Mouse (Mus musculus) forebrain, embryonic 14.5 days (tissue): Measurements from ENCODE around the gene Gm19402. TPM values are rescaled to one million over a fixed set of nuclear protein-coding genes. Genes with fewer than 3 reads are reported as not detected.
"Not testable (repeated sequence)": the region's sequence is repeated elsewhere in the genome, so short reads cannot be mapped to it uniquely, and the experiment has no call there.

Experiments used
- ATAC-seq: fragments of 200-750 bp; cut with Nextera tagmentation; 2 replicates; pipeline ENCODE4 v1.8.0; 2017; ENCODE audit warnings: mild to moderate bottlenecking, moderate library complexity
- DNase-seq: peaks from one replicate; pipeline ENCODE4 v3.0.0-alpha.2; 2015; ENCODE audit warnings: low spot score
- H3K27ac ChIP-seq: fragments of 300-500 bp; sonication (generic); 2 replicates; pipeline ENCODE4 v1.5.1; 2014; ENCODE audit warnings: low read depth, mild to moderate bottlenecking, control low read depth, low read length, moderate library complexity
- H3K27me3 ChIP-seq: fragments of 300-500 bp; sonication (generic); replicated peaks from 2 replicates; pipeline ENCODE4 v1.6.1; 2014; ENCODE audit warnings: low read length, control low read depth, mixed read lengths; ENCODE audit not compliant: control insufficient read depth, insufficient read depth
- H3K36me3 ChIP-seq: fragments of 300-500 bp; sonication (generic); 2 replicates; pipeline ENCODE4 v1.6.1; 2014; ENCODE audit warnings: low read length, control low read depth; ENCODE audit not compliant: control insufficient read depth, insufficient read depth
- H3K4me1 ChIP-seq: fragments of 300-500 bp; sonication (generic); 2 replicates; pipeline ENCODE4 v1.6.1; 2014; ENCODE audit warnings: antibody characterized with exemption, low read length, control low read depth; ENCODE audit not compliant: control insufficient read depth, insufficient read depth
- H3K4me2 ChIP-seq: fragments of 300-500 bp; sonication (generic); 2 replicates; pipeline ENCODE4 v1.6.1; 2014; ENCODE audit warnings: mild to moderate bottlenecking, control low read depth, low read length
- H3K4me3 ChIP-seq: fragments of 300-500 bp; sonication (generic); 2 replicates; pipeline ENCODE4 v1.5.1; 2014; ENCODE audit warnings: low read depth, low read length, control low read depth
- H3K9ac ChIP-seq: fragments of 300-500 bp; sonication (generic); 2 replicates; pipeline ENCODE4 v1.6.1; 2014; ENCODE audit warnings: mild to moderate bottlenecking, low read length, control low read depth, moderate library complexity
- H3K9me3 ChIP-seq: fragments of 300-500 bp; sonication (generic); replicated peaks from 2 replicates; pipeline ENCODE4 v1.6.1; 2016; ENCODE audit warnings: low read length, control low read depth, mixed read lengths; ENCODE audit not compliant: control insufficient read depth
- WGBS: fragments of 180-500 bp; shearing (Covaris S2); extraction: QIAGEN DNeasy Blood & Tissue Kit; methylation state at CpG from one replicate; pipeline ENCODE4 v1.1.7; 2014; 5-methylcytosine and 5-hydroxymethylcytosine counted together
- polyA plus RNA-seq: library from polyadenylated mRNA; unstranded; fragments of >200 nt; fragmentation: Nextera tagmentation; extraction: Ambion mirVana; gene quantifications from 2 replicates; pipeline ENCODE4 v1.2.1, GENCODE M21; 2014

Gene Gm19402
- polyA plus RNA-seq, result not detected in 2 replicates

GRCm38 (mm10) chr10:77690356-77690807, at the start of gene Gm19402:
Gene Gm19402, minus strand, starts transcription at chr10:77690757.
- not testable (repeated sequence) for H3K9me3 ChIP-seq, ATAC-seq, H3K27me3 ChIP-seq, H3K9ac ChIP-seq, H3K27ac ChIP-seq, H3K4me1 ChIP-seq, H3K36me3 ChIP-seq, DNase-seq, H3K4me3 ChIP-seq, H3K4me2 ChIP-seq
- 63% methylated on average over 3 of the region's 3 CpGs for WGBS

GRCm38 (mm10) chr10:77738929-77739328, 48.4 kb upstream of the Gm19402 start:
- no peak overlapping the region for H3K27ac ChIP-seq
- WGBS, result 91% methylated on average over 4 of the region's 4 CpGs
- DNase-seq, result no peak

GRCm38 (mm10) chr10:77735928-77736327, 45.4 kb upstream of the Gm19402 start:
- Histone ChIP-seq H3K4me2 (no peak overlapping the region), H3K9ac (no peak overlapping the region), H3K27ac (no peak overlapping the region), H3K4me3 (no peak overlapping the region), H3K27me3 (no peaks in the 10 kb centered on the region), H3K36me3 (no peaks in the 10 kb centered on the region), H3K9me3 (no peaks in the 10 kb centered on the region), H3K4me1 (no peaks in the 10 kb centered on the region)
- ATAC-seq (no peak), DNase-seq (no peak)
- WGBS, result 94% methylated on average over 1 of the region's 1 CpGs

More at GRCm38 (mm10) chr10:77738929-77739328, 48.4 kb upstream of the Gm19402 start:
- ATAC-seq, result no peak
- Histone ChIP-seq H3K9me3 (no peaks in the 10 kb centered on the region), H3K4me2 (no peak overlapping the region), H3K36me3 (no peaks in the 10 kb centered on the region), H3K27me3 (no peaks in the 10 kb centered on the region), H3K4me3 (no peak overlapping the region), H3K4me1 (no peaks in the 10 kb centered on the region), H3K9ac (no peak overlapping the region)

- no peak for DNase-seq
- H3K27me3 ChIP-seq, result no peaks in the 10 kb centered on the region
- WGBS, result 50% methylated on average over 4 of the region's 4 CpGs
- H3K4me1 ChIP-seq, result no peaks in the 10 kb centered on the region
- no peak for ATAC-seq
- no peak overlapping the region for H3K4me3 ChIP-seq
- H3K27ac ChIP-seq, result no peak overlapping the region
- no peak overlapping the region for H3K9ac ChIP-seq
- H3K9me3 ChIP-seq, result no peaks in the 10 kb centered on the region
- H3K36me3 ChIP-seq, result no peaks in the 10 kb centered on the region
- no peak overlapping the region for H3K4me2 ChIP-seq
Measured at GRCm38 (mm10) chr10:77729241-77729640, 38.7 kb upstream of the Gm19402 start.

- WGBS, result 58% methylated on average over 4 of the region's 4 CpGs
Measured at GRCm38 (mm10) chr10:77728280-77728679, 37.7 kb upstream of the Gm19402 start.

GRCm38 (mm10) chr10:77726186-77726585, 35.6 kb upstream of the Gm19402 start, which contains the start of gene Gm10100:
Gene Gm10100, plus strand, starts transcription at chr10:77726486.
- no peak within 1 kb of the TSS for H3K4me3 ChIP-seq
- no peak within 1 kb of the TSS for H3K4me2 ChIP-seq
- H3K27ac ChIP-seq, result no peak within 1 kb of the TSS
- H3K9me3 ChIP-seq, result no peaks in the 10 kb centered on the region
- H3K9ac ChIP-seq, result no peak within 1 kb of the TSS
- no peak for DNase-seq
- no peaks in the 10 kb centered on the region for H3K36me3 ChIP-seq
- 33% methylated on average over 3 of the region's 3 CpGs for WGBS
- H3K27me3 ChIP-seq, result no peaks in the 10 kb centered on the region
- no peak for ATAC-seq
- no peaks in the 10 kb centered on the region for H3K4me1 ChIP-seq

More at GRCm38 (mm10) chr10:77728280-77728679, 37.7 kb upstream of the Gm19402 start:
- ATAC-seq, result no peak
- H3K4me2 ChIP-seq, result no peak overlapping the region
- no peak for DNase-seq
- no peak overlapping the region for H3K27ac ChIP-seq
- no peaks in the 10 kb centered on the region for H3K9me3 ChIP-seq
- no peak overlapping the region for H3K4me3 ChIP-seq
- no peaks in the 10 kb centered on the region for H3K4me1 ChIP-seq
- no peak overlapping the region for H3K9ac ChIP-seq
- no peaks in the 10 kb centered on the region for H3K36me3 ChIP-seq
- no peaks in the 10 kb centered on the region for H3K27me3 ChIP-seq

GRCm38 (mm10) chr10:77724855-77725254, 34.3 kb upstream of the Gm19402 start:
- Histone ChIP-seq H3K27ac (no peak overlapping the region), H3K4me2 (no peak overlapping the region), H3K9ac (no peak overlapping the region), H3K4me3 (no peak overlapping the region), H3K27me3 (no peaks in the 10 kb centered on the region), H3K9me3 (no peaks in the 10 kb centered on the region), H3K4me1 (no peaks in the 10 kb centered on the region), H3K36me3 (no peaks in the 10 kb centered on the region)
- ATAC-seq (no peak), DNase-seq (no peak)
- WGBS, result 77% methylated on average over 8 of the region's 8 CpGs

- not testable (repeated sequence) for H3K9ac ChIP-seq, DNase-seq, H3K4me2 ChIP-seq, H3K36me3 ChIP-seq, H3K9me3 ChIP-seq, H3K4me3 ChIP-seq, ATAC-seq, H3K27me3 ChIP-seq, H3K27ac ChIP-seq, H3K4me1 ChIP-seq
- 89% methylated on average over 1 of the region's 1 CpGs for WGBS
Measured at GRCm38 (mm10) chr10:77720299-77720698, 29.7 kb upstream of the Gm19402 start, which contains the start of gene Krtap12-1. Gene Krtap12-1, plus strand, starts transcription at chr10:77720599.

GRCm38 (mm10) chr10:77715507-77715906, 24.9 kb upstream of the Gm19402 start, which contains the start of gene Gm10142:
Gene Gm10142, plus strand, starts transcription at chr10:77715807.
- WGBS, result 92% methylated on average over 1 of the region's 1 CpGs
- DNase-seq (no peak), ATAC-seq (no peak)
- H3K27me3 ChIP-seq, result no peaks in the 10 kb centered on the region
- H3K4me2 ChIP-seq, result no peak within 1 kb of the TSS
- H3K4me1 ChIP-seq, result no peaks in the 10 kb centered on the region
- H3K9me3 ChIP-seq, result no peaks in the 10 kb centered on the region; the same call in 1 of the 2 replicates
- no peak within 1 kb of the TSS for H3K9ac ChIP-seq
- no peak within 1 kb of the TSS for H3K4me3 ChIP-seq
- H3K36me3 ChIP-seq, result no peaks in the 10 kb centered on the region
- H3K27ac ChIP-seq, result no peak within 1 kb of the TSS
